Mouse (Mus musculus) lung, embryonic 15.5 days (tissue): ENCODE results near the gene Dstyk. TPM values are rescaled to one million over a fixed set of nuclear protein-coding genes. Genes with fewer than 3 reads are reported as not detected.

ENCODE experiments used
- ATAC-seq: fragments of 200-750 bp; cut with Nextera tagmentation; 2 replicates; pipeline ENCODE4 v1.8.0; 2017; ENCODE audit warnings: moderate number of reproducible peaks, borderline replicate concordance; ENCODE audit not compliant: low FRiP score, low TSS enrichment; ENCODE audit errors: extremely low read depth
- H3K27ac ChIP-seq: fragments of 300-500 bp; sonication (generic); 2 replicates; pipeline ENCODE4 v1.5.1; 2015; ENCODE audit warnings: moderate library complexity, mild to moderate bottlenecking, inconsistent platforms
- H3K27me3 ChIP-seq: fragments of 300-500 bp; sonication (generic); 2 replicates; pipeline ENCODE4 v1.6.1; 2015; ENCODE audit warnings: inconsistent platforms
- H3K36me3 ChIP-seq: fragments of 300-500 bp; sonication (generic); 2 replicates; pipeline ENCODE4 v1.6.1; 2015; ENCODE audit warnings: inconsistent platforms
- H3K4me1 ChIP-seq: fragments of 300-500 bp; sonication (generic); 2 replicates; pipeline ENCODE4 v1.6.1; 2015; ENCODE audit warnings: inconsistent platforms
- H3K4me2 ChIP-seq: fragments of 300-500 bp; sonication (generic); 2 replicates; pipeline ENCODE4 v1.6.1; 2015; ENCODE audit warnings: inconsistent platforms, mild to moderate bottlenecking, moderate library complexity
- H3K4me3 ChIP-seq: fragments of 300-500 bp; sonication (generic); 2 replicates; pipeline ENCODE4 v1.5.1; 2015; ENCODE audit warnings: mild to moderate bottlenecking, inconsistent platforms
- H3K9ac ChIP-seq: fragments of 300-500 bp; sonication (generic); 2 replicates; pipeline ENCODE4 v1.6.1; 2015; ENCODE audit warnings: inconsistent platforms
- H3K9me3 ChIP-seq: fragments of 300-500 bp; sonication (generic); 2 replicates; pipeline ENCODE4 v1.6.1; 2016; ENCODE audit warnings: inconsistent platforms
- WGBS: fragments of 180-500 bp; shearing (Covaris S2); methylation state at CpG from one replicate; pipeline ENCODE4 v1.1.7; 2015; 5-methylcytosine and 5-hydroxymethylcytosine counted together
- polyA plus RNA-seq: library from polyadenylated mRNA; unstranded; fragments of >200 nt; fragmentation: Nextera tagmentation; extraction: Ambion mirVana; gene quantifications from 2 replicates; pipeline ENCODE4 v1.2.1, GENCODE M21; 2015

Gene Dstyk
- polyA plus RNA-seq, 1 experiment from 2014 or later: 15.4 TPM

DNA sequence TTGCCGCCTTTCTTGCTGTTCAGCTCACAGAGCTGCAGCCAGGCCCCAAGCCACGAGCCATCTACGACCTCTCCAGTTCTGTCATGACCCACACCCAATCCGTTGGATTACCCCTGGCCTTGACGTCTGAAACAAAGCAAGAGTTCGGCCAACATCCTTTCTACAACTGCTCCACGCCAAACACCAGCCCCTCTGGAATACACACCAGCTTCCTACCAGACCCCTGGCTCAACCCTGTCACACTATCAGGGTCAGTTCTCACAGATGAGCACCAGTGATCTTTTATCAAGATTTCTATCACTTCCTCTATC is 40.3 kb upstream of the Dstyk start:
- H3K9me3 ChIP-seq: no peaks in the 10 kb centered on the region
- no peak overlapping the region for H3K4me2 ChIP-seq
- no peak overlapping the region for H3K9ac ChIP-seq
- no peak overlapping the region for H3K27ac ChIP-seq
- 42% methylated on average over 7 of the region's 7 CpGs for WGBS
- 0 out of 2 replicates have a peak, but pooled peaks cover 8% of the 10 kb centered on the region for H3K36me3 ChIP-seq
- no peaks in the 10 kb centered on the region for H3K27me3 ChIP-seq
- no peak for ATAC-seq
- H3K4me3 ChIP-seq: no peak overlapping the region
- peaks cover 51% of the 10 kb centered on the region for H3K4me1 ChIP-seq

DNA sequence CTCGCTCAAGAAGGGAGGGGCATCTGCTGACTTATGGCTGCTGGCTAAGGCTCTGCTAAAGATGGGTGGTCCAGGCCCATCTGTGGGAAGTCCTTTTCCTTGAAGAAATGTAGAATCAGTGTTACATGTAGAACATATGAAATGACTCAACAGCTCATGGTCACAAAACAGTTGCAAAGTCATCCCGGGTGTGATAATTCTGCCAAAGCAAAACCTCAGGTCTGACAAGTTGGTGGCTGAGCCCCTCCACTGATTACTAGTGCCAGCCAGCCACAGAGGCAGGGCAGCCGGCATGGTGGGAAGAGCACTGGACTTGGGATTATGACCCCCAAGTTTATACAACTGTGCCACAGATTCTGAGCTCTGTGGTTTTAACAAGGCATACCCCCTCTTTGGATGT is 39.5 kb upstream of the Dstyk start:
- no peak overlapping the region for H3K9ac ChIP-seq
- H3K4me1 ChIP-seq: peaks cover 46% of the 10 kb centered on the region
- ATAC-seq: no peak
- H3K27ac ChIP-seq: no peak overlapping the region
- no peak overlapping the region for H3K4me2 ChIP-seq
- H3K27me3 ChIP-seq: no peaks in the 10 kb centered on the region
- 0 out of 2 replicates have a peak, but pooled peaks cover 8% of the 10 kb centered on the region for H3K36me3 ChIP-seq
- no peak overlapping the region for H3K4me3 ChIP-seq
- WGBS: 80% methylated on average over 3 of the region's 3 CpGs
- H3K9me3 ChIP-seq: no peaks in the 10 kb centered on the region

DNA sequence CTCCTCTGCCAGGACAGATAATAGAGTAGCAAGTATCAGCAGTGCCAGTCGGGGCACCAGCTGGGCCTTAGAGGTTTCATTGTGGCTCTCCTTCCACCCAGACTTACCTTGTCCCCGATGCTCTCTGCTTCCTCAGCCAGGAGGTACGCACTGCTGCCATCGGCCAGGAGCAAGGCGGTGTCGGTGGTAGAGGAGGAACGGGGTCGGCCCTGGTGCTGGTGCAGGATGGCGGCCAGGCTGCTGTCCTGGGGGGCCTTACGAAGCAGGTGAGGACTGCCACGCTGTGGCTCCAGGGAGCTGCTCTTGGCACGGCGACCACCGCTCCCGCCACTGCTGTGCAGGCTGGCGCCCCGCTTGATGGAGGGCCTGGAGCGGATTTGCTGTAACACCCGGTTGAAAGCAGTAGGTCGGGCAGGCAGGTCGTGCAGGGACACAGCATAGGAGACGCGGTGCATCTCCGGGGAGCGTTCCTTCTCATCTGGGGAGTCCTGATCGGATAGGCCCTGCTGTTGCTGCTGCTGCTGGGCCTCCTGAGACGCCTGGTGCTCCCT is 36.7 kb upstream of the Dstyk start:
- H3K4me3 ChIP-seq: no peak overlapping the region
- H3K4me1 ChIP-seq: peaks cover 31% of the 10 kb centered on the region
- H3K9me3 ChIP-seq: no peaks in the 10 kb centered on the region
- no peak overlapping the region for H3K4me2 ChIP-seq
- H3K27ac ChIP-seq: no peak overlapping the region
- 0 out of 2 replicates have a peak, but pooled peaks cover 8% of the 10 kb centered on the region for H3K36me3 ChIP-seq
- 82% methylated on average over 27 of the region's 27 CpGs for WGBS
- no peak overlapping the region for H3K9ac ChIP-seq
- ATAC-seq: no peak
- no peaks in the 10 kb centered on the region for H3K27me3 ChIP-seq

GRCm38 (mm10) chr1:132381929-132382328 is 35.4 kb upstream of the Dstyk start:
- WGBS: 59% methylated on average over 10 of the region's 10 CpGs
- Histone ChIP-seq H3K9ac (no peak overlapping the region), H3K36me3 (0 out of 2 replicates have a peak, but pooled peaks cover 8% of the 10 kb centered on the region), H3K4me1 (peaks cover 27% of the 10 kb centered on the region), H3K4me3 (no peak overlapping the region), H3K27me3 (no peaks in the 10 kb centered on the region), H3K27ac (no peak overlapping the region), H3K9me3 (no peaks in the 10 kb centered on the region), H3K4me2 (no peak overlapping the region)
- ATAC-seq: no peak

DNA sequence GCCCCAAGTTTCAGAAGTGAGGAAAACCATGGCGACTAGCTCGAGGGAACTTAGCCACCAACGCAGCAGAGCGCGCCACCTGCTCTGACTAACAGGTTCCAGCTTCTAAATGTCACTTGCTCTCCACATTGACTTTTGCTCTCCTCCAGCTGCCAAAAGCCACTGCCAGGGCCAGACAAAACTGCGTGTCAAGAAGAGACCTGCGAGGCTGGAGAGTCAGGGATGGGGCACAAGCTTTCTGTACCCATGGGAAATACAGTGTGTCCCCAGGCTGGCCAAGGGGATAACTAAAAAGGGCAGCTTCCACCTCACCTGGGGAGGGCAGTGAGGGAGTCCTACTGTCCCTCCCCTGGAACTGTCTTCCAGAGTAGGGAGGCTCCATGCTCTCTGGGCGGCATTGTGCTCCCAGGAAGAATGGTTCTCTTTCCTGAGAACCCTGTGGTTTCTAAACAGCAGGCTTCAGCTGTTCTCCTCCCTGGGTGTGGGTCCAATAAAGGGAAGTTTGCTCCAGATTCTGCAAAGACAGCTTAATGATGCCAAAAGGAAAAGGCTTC is 33.3 kb upstream of the Dstyk start:
- ATAC-seq: no peak
- no peaks in the 10 kb centered on the region for H3K9me3 ChIP-seq
- H3K27me3 ChIP-seq: no peaks in the 10 kb centered on the region
- H3K36me3 ChIP-seq: 0 out of 2 replicates have a peak, but pooled peaks cover 3% of the 10 kb centered on the region
- H3K4me2 ChIP-seq: no peak overlapping the region
- no peak overlapping the region for H3K9ac ChIP-seq
- no peak overlapping the region for H3K4me3 ChIP-seq
- H3K27ac ChIP-seq: no peak overlapping the region
- 86% methylated on average over 8 of the region's 8 CpGs for WGBS
- peaks cover 36% of the 10 kb centered on the region for H3K4me1 ChIP-seq

- Histone ChIP-seq H3K27me3 (no peaks in the 10 kb centered on the region), H3K9ac (no peak overlapping the region), H3K9me3 (no peaks in the 10 kb centered on the region), H3K4me1 (peaks cover 48% of the 10 kb centered on the region), H3K27ac (no peak overlapping the region), H3K4me3 (no peak overlapping the region), H3K36me3 (0 out of 2 replicates have a peak, but pooled peaks cover 3% of the 10 kb centered on the region), H3K4me2 (no peak overlapping the region)
- 49% methylated on average over 14 of the region's 14 CpGs for WGBS
- no peak for ATAC-seq
These were observed 32.1 kb upstream of the Dstyk start for GRCm38 (mm10) chr1:132385266-132385665.

GRCm38 (mm10) chr1:132385711-132386110 is 31.6 kb upstream of the Dstyk start:
- Histone ChIP-seq H3K9ac (no peak overlapping the region), H3K27me3 (no peaks in the 10 kb centered on the region), H3K4me3 (no peak overlapping the region), H3K4me1 (peaks cover 52% of the 10 kb centered on the region), H3K4me2 (no peak overlapping the region), H3K36me3 (no peaks in the 10 kb centered on the region), H3K9me3 (no peaks in the 10 kb centered on the region), H3K27ac (no peak overlapping the region)
- WGBS: 37% methylated on average over 4 of the region's 4 CpGs
- no peak for ATAC-seq

DNA sequence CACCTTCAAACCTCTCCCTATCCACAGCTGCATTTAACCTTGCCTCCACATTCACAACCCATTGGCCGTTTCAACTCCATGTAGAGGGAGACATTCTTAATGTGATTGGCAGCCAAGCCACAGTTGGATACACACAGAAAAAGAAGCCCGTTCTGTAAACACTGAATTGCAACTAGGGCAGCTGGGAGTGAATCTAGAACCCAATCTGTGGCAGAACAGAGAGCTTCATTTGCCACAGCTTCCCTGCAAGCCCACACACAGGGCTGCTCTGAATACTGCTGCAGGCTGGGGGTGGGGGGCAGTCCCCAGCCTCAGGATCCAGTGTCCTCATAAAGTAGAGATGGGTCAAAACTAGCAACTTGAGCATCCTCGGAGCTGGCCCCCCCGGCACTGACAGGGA is 31.1 kb upstream of the Dstyk start:
- no peak overlapping the region for H3K4me2 ChIP-seq
- H3K9me3 ChIP-seq: no peaks in the 10 kb centered on the region
- no peaks in the 10 kb centered on the region for H3K36me3 ChIP-seq
- no peaks in the 10 kb centered on the region for H3K27me3 ChIP-seq
- ATAC-seq: no peak
- H3K4me1 ChIP-seq: peaks cover 57% of the 10 kb centered on the region
- H3K4me3 ChIP-seq: no peak overlapping the region
- H3K9ac ChIP-seq: no peak overlapping the region
- no peak overlapping the region for H3K27ac ChIP-seq
- WGBS: 74% methylated on average over 4 of the region's 4 CpGs

DNA sequence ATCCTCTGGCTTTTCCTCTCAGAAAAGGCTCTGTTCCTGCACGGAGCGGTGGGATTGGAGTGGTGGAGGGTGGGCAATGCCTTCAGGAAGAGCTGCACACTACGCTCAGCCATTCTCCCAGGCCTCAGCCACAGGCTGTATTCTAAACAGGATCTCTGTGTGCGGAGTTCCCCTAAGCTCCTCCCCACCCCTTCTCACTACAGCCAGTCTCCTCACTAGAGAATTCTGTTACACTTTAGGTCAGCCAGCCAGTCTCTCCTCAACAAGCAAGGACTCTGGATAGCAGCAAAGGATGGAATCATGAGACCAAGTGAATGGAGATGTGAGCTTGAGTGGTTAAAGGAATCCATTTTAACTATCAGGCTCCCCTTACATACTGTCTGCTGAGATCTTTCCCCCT is 29.4 kb upstream of the Dstyk start:
- H3K36me3 ChIP-seq: no peaks in the 10 kb centered on the region
- H3K4me1 ChIP-seq: peaks cover 61% of the 10 kb centered on the region
- no peak overlapping the region for H3K9ac ChIP-seq
- peak overlapping the region; percentile 5; the same call in 1 of the 2 replicates for H3K4me2 ChIP-seq
- no peaks in the 10 kb centered on the region for H3K27me3 ChIP-seq
- no peak for ATAC-seq
- 31% methylated on average over 4 of the region's 4 CpGs for WGBS
- no peaks in the 10 kb centered on the region for H3K9me3 ChIP-seq
- no peak overlapping the region for H3K4me3 ChIP-seq
- H3K27ac ChIP-seq: peak overlapping the region; percentile 46

- no peaks in the 10 kb centered on the region for H3K9me3 ChIP-seq
- peaks cover 61% of the 10 kb centered on the region for H3K4me1 ChIP-seq
- WGBS: 41% methylated on average over 8 of the region's 8 CpGs
- no peak for ATAC-seq
- no peaks in the 10 kb centered on the region for H3K36me3 ChIP-seq
- H3K4me3 ChIP-seq: peak overlapping the region; percentile 85; the same call in 1 of the 2 replicates
- no peaks in the 10 kb centered on the region for H3K27me3 ChIP-seq
- peak overlapping the region; percentile 46; the same call in 1 of the 2 replicates for H3K27ac ChIP-seq
- peak overlapping the region; percentile 98 for H3K4me2 ChIP-seq
- H3K9ac ChIP-seq: no peak overlapping the region
These were observed 28.2 kb upstream of the Dstyk start for GRCm38 (mm10) chr1:132388813-132389803.

GRCm38 (mm10) chr1:132389886-132390585 is 27.3 kb upstream of the Dstyk start:
- Histone ChIP-seq H3K4me1 (peaks cover 55% of the 10 kb centered on the region), H3K27ac (peak overlapping the region; percentile 20; the same call in 1 of the 2 replicates), H3K27me3 (no peaks in the 10 kb centered on the region), H3K9ac (peak overlapping the region; percentile 86), H3K36me3 (no peaks in the 10 kb centered on the region), H3K9me3 (no peaks in the 10 kb centered on the region), H3K4me2 (peak overlapping the region; percentile 98), H3K4me3 (peak overlapping the region; percentile 85)
- ATAC-seq: no peak
- 20% methylated on average over 15 of the region's 15 CpGs for whole genome bisulfite sequencing
